Mouse (Mus musculus): ENCODE results near the gene Rps6ka5.

The Rps6ka5 gene

DNA sequence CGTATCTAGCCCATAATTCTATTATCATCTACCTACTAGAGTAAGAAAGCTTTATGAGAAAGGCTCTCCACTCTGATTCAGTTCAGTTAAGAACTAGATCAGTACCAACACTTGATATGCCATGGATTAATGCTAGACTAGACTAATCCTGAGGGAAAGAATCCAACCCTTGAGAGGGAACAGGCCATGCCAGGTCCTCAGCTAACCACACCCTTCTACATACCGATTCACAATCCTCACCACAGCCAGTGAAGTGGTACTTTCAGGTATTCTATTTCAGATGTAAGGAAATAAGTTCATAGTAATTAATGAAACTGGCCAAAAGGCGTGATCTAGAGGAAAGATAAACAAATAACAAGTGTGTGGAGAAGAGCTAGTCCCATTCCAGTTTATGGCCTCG lies 70.8 kb downstream of the Rps6ka5 start:
- DNase-seq (ENCODE audit: low spot score), result peak; percentile 14

- DNase-seq (ENCODE audit: low spot score), result no peak
Observed at GRCm38 (mm10) chr12:100641936-100642335, 84.8 kb downstream of the Rps6ka5 start.

DNA sequence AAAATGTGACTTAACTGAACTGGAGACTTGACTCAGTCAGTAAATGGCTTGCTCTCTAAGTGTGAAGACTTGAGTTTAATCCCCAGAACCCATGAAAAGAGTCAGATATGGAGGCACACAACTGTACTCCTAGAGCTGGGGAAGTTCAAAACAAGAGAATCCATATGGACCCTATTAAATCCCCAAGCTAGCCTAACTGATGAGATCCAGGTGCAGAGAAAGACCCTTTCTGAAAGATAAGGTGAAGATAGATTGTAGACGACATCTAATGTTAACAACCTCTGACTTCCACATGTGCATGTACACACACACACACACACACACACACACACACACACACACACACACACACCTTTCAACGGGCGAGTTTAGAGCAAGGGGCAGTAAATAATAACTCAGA lies 86.1 kb downstream of the Rps6ka5 start:
- no peak for DNase-seq (ENCODE audit: low spot score)

- DNase-seq (ENCODE audit: low spot score), result peak; percentile 29
Observed at GRCm38 (mm10) chr12:100639680-100640079, 87.1 kb downstream of the Rps6ka5 start.

DNA sequence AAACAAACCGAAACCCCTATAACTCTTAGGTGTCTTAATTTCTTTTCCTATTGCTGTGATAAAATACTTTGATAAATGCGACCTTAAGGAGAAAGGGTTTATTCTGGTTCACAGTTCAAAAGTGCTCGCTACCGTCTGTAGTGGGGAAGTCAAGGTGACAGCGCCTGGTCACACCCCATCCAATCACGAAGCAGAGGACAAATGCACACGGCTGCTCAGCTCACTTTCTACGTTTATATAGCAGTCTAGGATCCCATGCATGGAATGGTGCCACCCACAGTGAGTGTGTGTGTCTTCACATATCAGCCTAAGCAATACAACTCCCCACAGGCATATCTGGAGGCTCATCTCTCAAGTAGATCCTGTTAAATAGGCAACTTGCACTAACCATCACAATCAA lies 88.9 kb downstream of the Rps6ka5 start:
- no peak for DNase-seq (ENCODE audit: low spot score)

DNA sequence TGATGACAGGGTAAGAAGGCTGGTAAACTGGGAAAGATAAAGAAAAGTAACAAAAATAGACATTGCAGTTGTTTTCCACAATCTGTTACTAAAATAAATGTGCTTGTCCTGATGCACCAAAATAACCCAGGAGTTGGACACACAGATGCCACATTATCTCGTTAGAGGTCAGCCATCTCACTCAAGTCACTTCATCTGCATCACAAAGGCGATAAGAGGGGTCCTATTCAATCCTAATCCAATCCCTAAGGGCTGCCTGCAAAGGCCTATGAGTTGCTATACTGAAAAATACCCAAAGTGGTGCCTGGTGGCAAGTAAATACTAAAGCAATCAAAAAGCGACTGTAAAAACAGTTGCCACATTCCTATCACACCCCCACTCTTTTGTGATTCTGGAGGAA lies 90.0 kb downstream of the Rps6ka5 start:
- no peak for DNase-seq (ENCODE audit: low spot score)

DNA sequence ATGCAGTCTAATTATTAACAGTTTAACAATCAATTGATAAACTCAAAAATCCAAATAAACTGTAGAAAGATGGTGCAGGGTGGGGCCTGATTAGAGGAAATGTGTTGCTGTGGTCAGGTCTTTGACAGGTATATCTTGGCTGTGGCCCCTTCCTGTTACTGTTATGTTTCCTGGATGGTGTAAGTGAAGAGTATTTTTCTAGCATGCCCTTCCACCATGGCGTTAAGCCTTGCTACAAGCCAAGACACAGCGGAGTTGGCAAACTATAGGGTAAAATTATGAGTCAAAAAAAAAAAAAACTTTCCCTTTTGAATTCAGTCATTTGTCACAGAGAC lies 90.5 kb downstream of the Rps6ka5 start:
- DNase-seq (ENCODE audit: low spot score), result no peak

- no peak for DNase-seq (ENCODE audit: low spot score)
Observed at GRCm38 (mm10) chr12:100635601-100636298, 91.0 kb downstream of the Rps6ka5 start.

DNA sequence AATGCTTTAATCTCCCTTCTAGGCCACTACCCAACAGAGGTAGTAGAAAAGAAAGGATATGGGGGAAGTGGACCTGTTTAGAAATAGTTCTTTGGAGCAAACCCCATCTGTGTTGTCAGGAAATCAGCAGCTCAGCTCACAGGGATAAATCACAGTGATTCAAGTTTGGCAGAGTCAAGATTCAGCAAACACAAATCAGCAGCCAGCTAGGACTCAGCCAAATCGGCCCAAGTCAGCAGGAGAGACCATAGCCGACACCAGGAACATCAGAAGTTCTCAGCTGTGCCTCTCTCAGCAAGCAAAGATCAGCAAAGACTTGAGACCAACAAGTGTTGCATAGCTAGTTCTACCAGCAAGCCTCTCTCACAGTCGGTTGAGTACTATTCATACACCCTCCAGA lies 93.6 kb downstream of the Rps6ka5 start:
- peak; percentile 30 for DNase-seq (ENCODE audit: low spot score)

- DNase-seq (ENCODE audit: low spot score), result no peak
Observed at GRCm38 (mm10) chr12:100631286-100631685, 95.5 kb downstream of the Rps6ka5 start.

GRCm38 (mm10) chr12:100629126-100629920 lies 97.5 kb downstream of the Rps6ka5 start:
- no peak for DNase-seq (ENCODE audit: low spot score)

- no peak for DNase-seq (ENCODE audit: low spot score)
Observed at GRCm38 (mm10) chr12:100626991-100627677, 99.6 kb downstream of the Rps6ka5 start.

DNA sequence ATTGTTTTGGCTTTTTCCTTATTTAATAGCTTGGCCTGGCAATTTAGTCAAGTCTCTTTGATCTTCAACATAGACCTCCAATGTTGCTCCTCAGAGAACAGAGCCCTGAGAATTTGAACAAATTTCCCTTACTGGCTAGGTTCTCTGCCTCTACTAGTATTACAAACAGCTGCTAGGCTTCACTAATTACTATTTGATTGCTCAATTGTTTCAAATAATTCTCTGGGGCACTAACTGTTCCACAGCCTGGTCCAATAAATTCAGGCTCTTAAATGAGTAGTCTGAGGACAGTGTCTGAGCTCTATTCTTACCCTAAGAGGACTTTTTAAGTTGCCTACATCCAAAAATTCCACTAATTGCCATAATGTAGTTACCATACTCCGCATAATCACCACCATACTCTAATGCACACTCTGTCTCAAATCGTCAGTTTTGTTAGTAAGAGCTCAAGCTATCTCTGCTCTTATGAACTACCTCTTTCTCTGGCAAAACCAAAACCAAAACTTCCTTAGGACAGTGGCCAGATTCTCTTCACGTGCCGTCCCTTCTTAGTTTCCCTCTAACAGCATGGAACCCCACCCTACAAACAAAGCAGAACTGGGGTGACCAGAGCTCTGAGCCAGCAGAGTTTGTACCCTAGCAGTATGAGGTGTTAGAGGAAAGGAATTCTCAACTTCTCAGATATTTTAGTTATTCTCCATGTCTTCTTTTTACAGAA lies 100.4 kb downstream of the Rps6ka5 start:
- DNase-seq (ENCODE audit: low spot score), result peak; percentile 67

DNA sequence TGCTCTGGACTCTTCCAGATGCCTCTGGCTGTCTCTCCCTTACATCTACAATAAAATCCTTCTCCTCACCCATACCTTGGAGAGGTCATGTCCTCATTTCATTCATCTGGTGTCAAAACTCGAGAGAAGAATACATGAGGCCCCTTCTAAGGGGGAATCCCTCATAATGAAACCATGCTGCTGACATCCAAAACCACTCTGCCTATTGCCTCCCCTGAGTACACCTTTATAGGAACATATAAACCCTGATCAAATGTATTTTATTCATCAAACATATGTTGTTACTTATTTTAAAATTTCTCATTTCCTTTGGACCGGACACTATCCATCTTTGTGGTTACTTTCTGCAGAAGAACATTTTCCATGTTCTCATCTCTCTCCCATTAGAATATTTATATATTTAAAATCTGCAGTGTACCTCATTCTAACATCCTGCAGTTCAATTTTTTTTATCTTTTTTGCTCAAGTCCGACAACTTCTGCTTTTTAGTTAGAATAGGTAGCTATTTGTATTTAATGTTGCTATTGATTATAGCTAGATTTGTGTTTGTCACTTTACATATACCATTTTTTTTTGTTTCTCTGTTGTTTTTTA lies 101.8 kb downstream of the Rps6ka5 start:
- no peak for DNase-seq (ENCODE audit: low spot score)

DNA sequence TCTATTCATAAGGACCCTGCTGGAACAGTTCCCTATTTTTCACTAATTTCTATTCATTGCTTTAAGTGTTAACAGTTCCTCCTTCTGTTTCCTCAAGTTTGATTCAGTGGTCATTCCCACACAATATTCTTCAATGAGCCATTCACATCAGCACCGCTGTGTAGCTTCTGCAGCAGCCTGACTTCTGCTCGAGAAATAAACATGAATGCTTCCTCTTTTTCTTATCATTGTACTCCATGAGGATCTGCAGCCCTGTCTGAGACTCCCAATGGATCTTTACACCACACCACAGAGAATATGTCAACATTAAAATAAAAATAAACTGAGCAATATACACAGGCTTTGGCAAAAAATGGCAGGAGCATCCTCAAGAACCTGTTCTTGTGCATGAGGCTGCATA lies 111.5 kb downstream of the Rps6ka5 start:
- no peak for DNase-seq (ENCODE audit: low spot score)

- no peak for DNase-seq (ENCODE audit: low spot score)
Observed at GRCm38 (mm10) chr12:100613878-100614277, 112.9 kb downstream of the Rps6ka5 start.

GRCm38 (mm10) chr12:100613192-100613700 lies 113.5 kb downstream of the Rps6ka5 start:
- no peak for DNase-seq (ENCODE audit: low spot score)

DNA sequence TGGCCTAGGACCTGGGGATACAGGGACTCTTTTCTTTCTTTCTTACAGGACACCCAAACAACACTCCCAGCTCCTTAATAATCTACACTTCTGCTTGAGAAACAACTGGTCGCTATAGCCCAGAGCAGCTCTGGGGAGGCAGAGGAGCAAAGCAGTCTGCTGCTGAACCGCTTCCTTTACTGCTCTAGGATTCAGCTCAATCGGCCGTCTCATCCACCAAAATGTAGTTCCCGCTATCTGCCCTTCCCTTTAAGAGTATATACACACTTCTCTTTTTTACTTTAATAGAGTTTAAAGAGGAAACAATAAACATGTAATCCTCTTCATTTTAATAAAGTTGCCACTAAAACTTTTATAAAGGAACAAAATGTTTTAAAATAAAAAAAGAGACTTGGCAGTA lies 117.0 kb downstream of the Rps6ka5 start:
- DNase-seq (ENCODE audit: low spot score), result no peak

GRCm38 (mm10) chr12:100609064-100609463 lies 117.7 kb downstream of the Rps6ka5 start:
- DNase-seq (ENCODE audit: low spot score), result no peak

- no peak for DNase-seq (ENCODE audit: low spot score)
Observed at GRCm38 (mm10) chr12:100606733-100607132, 120.0 kb downstream of the Rps6ka5 start.

GRCm38 (mm10) chr12:100605596-100605995 lies 121.2 kb downstream of the Rps6ka5 start:
- no peak for DNase-seq (ENCODE audit: low spot score)

DNA sequence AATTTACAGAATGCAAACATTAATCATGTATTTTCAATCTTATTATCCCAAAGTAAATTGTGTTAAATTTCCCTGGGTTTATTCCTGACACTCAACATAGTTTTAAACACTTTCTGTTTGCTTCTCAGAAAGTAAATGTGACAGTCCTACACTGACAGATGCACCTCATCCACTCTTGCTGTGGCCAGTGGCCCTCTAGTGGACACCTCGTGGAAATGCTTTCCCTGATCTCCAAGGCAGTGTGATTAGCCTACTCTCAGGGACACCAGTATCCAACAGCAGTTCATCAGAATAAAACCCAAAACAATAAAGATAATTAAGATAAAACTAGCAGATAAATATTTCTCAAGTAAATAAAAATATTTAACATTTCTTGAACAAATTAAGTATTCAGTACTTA lies 122.2 kb downstream of the Rps6ka5 start:
- DNase-seq (ENCODE audit: low spot score), result peak; percentile 58

Data from lung, postnatal 25 days (tissue).